Mouse (Mus musculus) hindbrain, embryonic 16.5 days (tissue): ENCODE data around the gene Cobl. TPM values are rescaled to one million over a fixed set of nuclear protein-coding genes. Genes with fewer than 3 reads are reported as not detected.
A peak's percentile ranks its signal among the peaks of the same experiment; 100 is the strongest.

Source experiments
- ATAC-seq: fragments of 200-750 bp; cut with Nextera tagmentation; 2 replicates; pipeline ENCODE4 v1.8.0; 2017; ENCODE audit warnings: moderate TSS enrichment, moderate library complexity
- H3K27ac ChIP-seq: fragments of 300-500 bp; sonication (generic); 2 replicates; pipeline ENCODE4 v1.5.1; 2014; ENCODE audit warnings: low read depth, mild to moderate bottlenecking, control low read depth, low read length, moderate library complexity
- H3K27me3 ChIP-seq: fragments of 300-500 bp; sonication (generic); replicated peaks from 2 replicates; pipeline ENCODE4 v1.6.1; 2014; ENCODE audit warnings: low read length; ENCODE audit not compliant: control insufficient read depth, insufficient read depth
- H3K36me3 ChIP-seq: fragments of 300-500 bp; sonication (generic); 2 replicates; pipeline ENCODE4 v1.6.1; 2014; ENCODE audit warnings: mild to moderate bottlenecking, low read length, moderate library complexity, mixed read lengths; ENCODE audit not compliant: control insufficient read depth, insufficient read depth
- H3K4me1 ChIP-seq: fragments of 300-500 bp; sonication (generic); 2 replicates; pipeline ENCODE4 v1.6.1; 2014; ENCODE audit warnings: low read depth, low read length; ENCODE audit not compliant: control insufficient read depth, insufficient read depth
- H3K4me2 ChIP-seq: fragments of 300-500 bp; sonication (generic); 2 replicates; pipeline ENCODE4 v1.6.1; 2014; ENCODE audit warnings: mild to moderate bottlenecking, low read length, control low read depth, moderate library complexity
- H3K4me3 ChIP-seq: fragments of 300-500 bp; sonication (generic); 2 replicates; pipeline ENCODE4 v1.5.1; 2014; ENCODE audit warnings: mild to moderate bottlenecking, low read length, control low read depth, moderate library complexity
- H3K9ac ChIP-seq: fragments of 300-500 bp; sonication (generic); 2 replicates; pipeline ENCODE4 v1.6.1; 2014; ENCODE audit warnings: low read depth, mild to moderate bottlenecking, control low read depth, low read length, moderate library complexity
- H3K9me3 ChIP-seq: fragments of 300-500 bp; sonication (generic); 2 replicates; pipeline ENCODE4 v1.6.1; 2014; ENCODE audit warnings: mild to moderate bottlenecking, low read length, moderate library complexity; ENCODE audit not compliant: control insufficient read depth
- WGBS: fragments of 180-500 bp; shearing (Covaris S2); extraction: QIAGEN DNeasy Blood & Tissue Kit; methylation state at CpG from one replicate; pipeline ENCODE4 v1.1.7; 2014; 5-methylcytosine and 5-hydroxymethylcytosine counted together
- polyA plus RNA-seq: library from polyadenylated mRNA; unstranded; fragments of >200 nt; fragmentation: Nextera tagmentation; extraction: Ambion mirVana; gene quantifications from 2 replicates; pipeline ENCODE4 v1.2.1, GENCODE M21; 2015

Cobl gene
- polyA plus RNA-seq, 1 experiment from 2014 or later = 14.9 TPM

DNA sequence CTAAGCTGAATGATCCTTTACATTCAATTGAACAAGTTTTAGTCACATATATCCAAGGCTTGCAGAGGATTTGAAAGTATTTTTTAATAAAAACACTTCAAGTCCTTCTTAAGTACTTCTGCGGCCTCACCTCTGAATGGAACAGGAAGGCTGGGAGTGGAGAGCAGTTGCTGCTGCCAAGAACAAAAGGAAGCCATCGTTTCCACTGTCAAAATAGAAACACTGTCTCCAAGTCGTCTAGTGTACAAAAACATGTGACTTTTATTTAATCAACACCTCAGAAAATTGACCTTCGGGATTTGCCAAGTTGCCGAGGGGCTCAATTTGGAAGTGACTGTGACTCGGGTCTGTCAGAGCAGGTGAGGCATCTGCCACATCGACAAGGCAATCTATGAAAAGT is 184.0 kb downstream of the Cobl start:
- H3K36me3 ChIP-seq = no peaks in the 10 kb centered on the region
- no peak overlapping the region for H3K9ac ChIP-seq
- no peaks in the 10 kb centered on the region for H3K9me3 ChIP-seq
- 66% methylated on average over 7 of the region's 7 CpGs for WGBS
- no peaks in the 10 kb centered on the region for H3K27me3 ChIP-seq
- no peaks in the 10 kb centered on the region for H3K4me1 ChIP-seq
- no peak overlapping the region for H3K4me3 ChIP-seq
- H3K27ac ChIP-seq = no peak overlapping the region
- no peak for ATAC-seq
- no peak overlapping the region for H3K4me2 ChIP-seq

DNA sequence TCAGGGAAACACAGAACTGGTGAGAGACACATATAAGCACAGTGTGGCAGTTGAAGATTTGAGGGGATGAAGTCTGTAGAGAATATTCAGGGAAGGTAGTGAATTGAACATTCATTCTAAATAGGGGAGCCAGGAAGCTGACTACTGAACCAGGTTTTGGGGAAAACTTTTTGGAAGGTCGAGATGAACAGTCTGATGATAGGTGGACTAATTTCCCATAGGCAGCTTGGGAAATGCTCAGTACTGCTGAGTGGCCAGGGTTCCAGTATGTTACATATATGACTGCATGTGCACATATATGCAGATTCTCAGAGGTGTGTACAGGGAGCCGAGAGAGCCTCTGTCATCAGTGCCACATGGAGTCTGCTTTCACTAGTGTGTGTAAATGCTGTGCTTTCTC is 190.5 kb downstream of the Cobl start:
- no peaks in the 10 kb centered on the region for H3K4me1 ChIP-seq
- H3K9me3 ChIP-seq = no peaks in the 10 kb centered on the region
- H3K9ac ChIP-seq = no peak overlapping the region
- no peak overlapping the region for H3K27ac ChIP-seq
- H3K4me2 ChIP-seq = no peak overlapping the region
- H3K36me3 ChIP-seq = no peaks in the 10 kb centered on the region
- H3K27me3 ChIP-seq = no peaks in the 10 kb centered on the region
- WGBS = 88% methylated on average over 2 of the region's 2 CpGs
- ATAC-seq = no peak
- H3K4me3 ChIP-seq = no peak overlapping the region

DNA sequence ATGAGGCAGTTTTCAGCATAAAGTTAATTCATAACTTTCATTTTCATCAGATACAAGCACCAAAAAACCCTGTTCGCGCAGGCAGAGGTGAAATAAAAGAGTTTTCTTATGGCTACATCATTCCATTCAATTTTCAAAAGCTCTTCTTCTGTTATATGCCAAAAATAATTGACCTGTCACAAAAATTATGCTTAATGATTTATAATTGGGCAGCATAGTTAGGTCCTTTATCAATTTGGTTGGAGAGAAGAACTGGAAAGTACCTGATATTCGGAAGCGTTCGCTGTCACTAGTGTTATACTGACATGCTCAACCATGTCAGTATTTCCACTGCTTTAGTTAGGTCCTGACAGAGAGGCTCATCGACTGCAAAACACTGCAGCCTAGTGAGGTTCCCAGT is 191.0 kb downstream of the Cobl start:
- H3K27ac ChIP-seq = no peak overlapping the region
- H3K9ac ChIP-seq = no peak overlapping the region
- no peak overlapping the region for H3K4me2 ChIP-seq
- no peaks in the 10 kb centered on the region for H3K36me3 ChIP-seq
- no peaks in the 10 kb centered on the region for H3K4me1 ChIP-seq
- no peaks in the 10 kb centered on the region for H3K27me3 ChIP-seq
- no peak for ATAC-seq
- WGBS = 92% methylated on average over 6 of the region's 6 CpGs
- H3K9me3 ChIP-seq = no peaks in the 10 kb centered on the region
- no peak overlapping the region for H3K4me3 ChIP-seq

DNA sequence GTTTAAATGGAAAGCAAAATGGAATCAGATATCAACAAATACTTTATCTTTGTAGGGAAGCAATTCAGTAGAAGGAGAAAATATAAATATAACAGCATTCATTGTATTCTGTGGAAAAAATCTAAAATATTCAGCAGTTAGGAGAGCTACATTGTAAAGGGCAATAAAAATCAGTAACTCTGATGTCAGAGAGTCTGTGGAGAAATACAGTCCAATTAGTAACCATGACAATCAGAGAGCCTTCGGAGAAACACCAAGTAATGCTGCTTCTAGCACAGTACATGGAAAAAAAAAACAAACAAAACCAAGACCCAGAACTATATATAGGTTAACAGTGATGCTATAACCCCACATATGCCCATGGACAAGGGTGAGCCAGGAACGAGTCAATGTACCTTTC is 206.3 kb downstream of the Cobl start:
- 48% methylated on average over 2 of the region's 2 CpGs for WGBS
- no peak overlapping the region for H3K9ac ChIP-seq
- H3K36me3 ChIP-seq = 0 out of 2 replicates have a peak, but pooled peaks cover 3% of the 10 kb centered on the region
- H3K9me3 ChIP-seq = no peaks in the 10 kb centered on the region
- H3K4me1 ChIP-seq = no peaks in the 10 kb centered on the region
- no peak for ATAC-seq
- H3K27ac ChIP-seq = no peak overlapping the region
- H3K4me2 ChIP-seq = no peak overlapping the region
- H3K27me3 ChIP-seq = no peaks in the 10 kb centered on the region
- no peak overlapping the region for H3K4me3 ChIP-seq

DNA sequence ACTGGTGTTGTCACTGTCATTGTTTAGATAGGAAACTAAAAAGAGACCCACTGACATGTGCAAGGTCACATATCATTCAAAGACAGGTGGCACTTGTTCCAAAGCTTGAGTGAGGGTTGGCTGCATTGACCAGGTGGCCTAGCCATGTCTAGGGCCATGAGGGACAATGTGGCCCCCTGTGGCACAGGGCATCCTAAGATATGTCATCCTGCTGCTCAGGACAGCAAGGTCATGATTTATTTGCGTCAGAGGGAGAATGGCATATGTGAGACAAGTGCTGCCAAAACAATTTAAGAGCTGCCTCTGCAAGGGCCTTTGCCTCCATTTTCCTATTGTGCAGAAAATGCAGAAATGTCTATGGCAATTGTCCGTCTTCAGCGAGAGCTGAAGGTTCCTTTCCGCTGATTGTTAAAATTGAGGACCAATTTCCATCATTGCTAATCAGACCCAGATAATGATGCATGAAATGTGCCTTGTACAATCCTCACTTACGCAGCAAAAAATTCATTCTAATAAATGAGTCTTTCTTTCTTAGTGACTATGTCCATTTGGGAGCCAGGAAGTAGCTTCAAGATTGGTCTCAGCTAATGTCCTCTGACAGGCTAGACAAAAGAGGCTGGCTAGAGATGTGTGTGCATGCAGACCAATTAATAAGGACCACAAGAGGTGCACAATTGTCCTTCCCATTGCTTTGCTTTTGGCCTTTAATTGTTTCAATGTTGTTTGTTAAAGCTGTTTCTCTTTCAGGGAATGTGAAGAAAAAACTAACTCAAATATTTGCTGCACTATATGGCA is 207.2 kb downstream of the Cobl start:
- no peak overlapping the region for H3K9ac ChIP-seq
- H3K4me3 ChIP-seq = no peak overlapping the region
- H3K4me2 ChIP-seq = no peak overlapping the region
- no peaks in the 10 kb centered on the region for H3K27me3 ChIP-seq
- 0 out of 2 replicates have a peak, but pooled peaks have one; percentile 45 for ATAC-seq
- no peaks in the 10 kb centered on the region for H3K4me1 ChIP-seq
- no peak overlapping the region for H3K27ac ChIP-seq
- H3K36me3 ChIP-seq = 0 out of 2 replicates have a peak, but pooled peaks cover 3% of the 10 kb centered on the region
- WGBS = 63% methylated on average over 5 of the region's 5 CpGs
- no peaks in the 10 kb centered on the region for H3K9me3 ChIP-seq

DNA sequence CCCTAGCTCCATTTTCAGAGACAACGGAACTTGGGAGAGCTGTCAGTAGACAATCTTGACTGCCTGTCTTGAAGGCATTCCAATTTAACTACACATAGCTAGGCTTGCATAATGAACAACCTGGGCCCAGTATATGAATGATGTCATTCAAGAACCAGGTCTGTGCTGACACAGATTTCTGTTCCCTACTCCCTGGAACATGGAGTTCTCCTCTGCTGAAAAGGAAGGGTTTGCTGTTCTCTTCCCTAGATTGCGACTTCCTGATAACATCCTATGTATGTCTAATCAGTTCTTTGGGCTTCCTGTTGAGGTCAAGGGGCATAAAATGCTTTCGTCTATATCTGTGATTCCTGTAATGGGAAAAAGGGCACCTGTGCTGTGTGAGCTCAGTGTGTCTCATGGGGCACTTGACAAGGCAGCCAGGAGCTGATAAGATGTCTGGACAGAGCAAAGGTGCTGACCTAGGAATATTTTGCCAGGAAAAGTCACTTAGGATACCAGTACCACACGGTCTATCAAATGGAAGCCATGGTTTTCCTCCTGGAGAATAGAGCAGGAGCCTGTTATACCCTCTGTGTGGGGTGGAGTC is 219.3 kb downstream of the Cobl start:
- H3K36me3 ChIP-seq = no peaks in the 10 kb centered on the region
- WGBS = 80% methylated on average over 4 of the region's 4 CpGs

DNA sequence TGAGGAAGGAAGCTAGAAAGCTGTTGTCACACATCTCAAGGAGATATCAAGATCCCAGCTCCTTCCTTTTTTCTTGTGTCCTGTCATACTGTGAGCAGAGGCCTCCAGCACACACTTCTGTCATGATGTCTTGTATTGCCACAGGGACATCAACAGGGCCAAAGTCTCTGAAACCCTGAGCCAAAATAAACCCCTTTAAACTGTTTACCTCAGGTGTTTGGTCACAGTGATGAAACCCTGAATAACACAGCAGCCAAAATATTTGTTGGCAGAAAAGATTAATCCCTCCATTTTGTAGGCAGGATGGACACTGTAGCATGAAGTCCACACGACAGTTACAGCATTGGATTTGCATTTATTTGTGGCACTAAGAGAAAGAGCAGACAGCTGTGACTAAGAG is 228.4 kb downstream of the Cobl start:
- H3K36me3 ChIP-seq = no peaks in the 10 kb centered on the region; the same call in 1 of the 2 replicates
- H3K9me3 ChIP-seq = no peaks in the 10 kb centered on the region
- ATAC-seq = no peak
- WGBS = 78% methylated on average over 1 of the region's 1 CpGs
- no peak overlapping the region for H3K27ac ChIP-seq
- no peak overlapping the region for H3K4me3 ChIP-seq
- H3K4me2 ChIP-seq = no peak overlapping the region
- peaks cover 3% of the 10 kb centered on the region; the same call in 1 of the 2 replicates for H3K4me1 ChIP-seq
- H3K9ac ChIP-seq = no peak overlapping the region
- peaks cover 3% of the 10 kb centered on the region; the same call in 1 of the 2 replicates for H3K27me3 ChIP-seq

More for the DNA sequence above, 219.3 kb downstream of the Cobl start:
- Histone ChIP-seq H3K4me1 (no peaks in the 10 kb centered on the region), H3K4me2 (no peak overlapping the region), H3K27me3 (no peaks in the 10 kb centered on the region), H3K27ac (no peak overlapping the region), H3K9me3 (no peaks in the 10 kb centered on the region), H3K4me3 (no peak overlapping the region), H3K9ac (no peak overlapping the region)
- no peak for ATAC-seq

DNA sequence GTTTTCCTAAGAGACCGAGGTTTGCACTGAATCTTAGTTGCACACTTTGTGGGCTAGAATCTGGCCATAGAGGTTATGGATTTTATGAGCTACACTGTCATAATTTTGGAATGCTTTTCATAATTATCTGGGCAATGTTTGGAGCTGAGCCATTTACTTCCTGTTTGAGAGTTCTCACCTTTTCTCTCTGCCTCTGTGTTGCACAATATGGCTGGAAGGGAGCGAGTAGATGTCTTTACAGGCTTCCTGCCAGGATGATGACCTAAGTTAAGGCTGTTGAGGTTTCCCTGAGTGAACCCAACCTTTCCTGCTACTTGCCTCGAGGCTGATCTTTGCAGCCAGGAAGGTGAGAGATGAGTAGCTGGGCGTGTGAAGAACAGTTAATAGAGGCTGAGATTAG is 229.9 kb downstream of the Cobl start:
- H3K27ac ChIP-seq = no peak overlapping the region
- WGBS = 89% methylated on average over 4 of the region's 4 CpGs
- peaks cover 3% of the 10 kb centered on the region; the same call in 1 of the 2 replicates for H3K27me3 ChIP-seq
- H3K36me3 ChIP-seq = no peaks in the 10 kb centered on the region; the same call in 1 of the 2 replicates
- no peak for ATAC-seq
- peaks cover 3% of the 10 kb centered on the region; the same call in 1 of the 2 replicates for H3K4me1 ChIP-seq
- no peak overlapping the region for H3K9ac ChIP-seq
- H3K9me3 ChIP-seq = no peaks in the 10 kb centered on the region
- no peak overlapping the region for H3K4me2 ChIP-seq
- H3K4me3 ChIP-seq = no peak overlapping the region

DNA sequence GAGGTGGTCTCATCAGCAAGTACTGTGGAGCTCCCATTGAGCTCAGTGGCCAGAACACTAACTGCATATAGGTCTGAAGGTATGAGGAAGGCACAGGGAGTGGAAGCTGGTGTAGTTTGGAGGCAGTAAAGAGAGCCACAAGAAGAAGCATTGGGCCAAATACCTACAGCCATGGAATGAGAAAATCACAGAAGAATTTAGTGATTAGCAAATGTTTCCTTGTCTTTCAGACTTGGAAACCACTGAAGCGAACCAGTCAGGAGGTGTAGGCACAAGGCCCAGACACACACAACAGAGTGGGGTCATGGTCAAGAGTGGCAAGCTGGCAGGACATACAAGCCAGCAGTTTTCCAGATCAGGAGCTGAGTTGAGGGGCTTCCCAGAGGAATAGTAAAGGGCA is 230.6 kb downstream of the Cobl start:
- peaks cover 6% of the 10 kb centered on the region for H3K4me1 ChIP-seq
- no peak overlapping the region for H3K9ac ChIP-seq
- H3K27ac ChIP-seq = no peak overlapping the region
- no peak overlapping the region for H3K4me3 ChIP-seq
- H3K9me3 ChIP-seq = no peaks in the 10 kb centered on the region
- no peaks in the 10 kb centered on the region; the same call in 1 of the 2 replicates for H3K36me3 ChIP-seq
- H3K4me2 ChIP-seq = no peak overlapping the region
- WGBS = 83% methylated on average over 1 of the region's 1 CpGs
- no peak for ATAC-seq
- H3K27me3 ChIP-seq = peaks cover 3% of the 10 kb centered on the region; the same call in 1 of the 2 replicates
